Mouse (Mus musculus) testis, postnatal 10 days (tissue): ENCODE measurements at regions not wholly inside any gene's neighbourhood (a gene's known extent, or its start where the extent isn't known, plus 50 kb on each side); places are given as distances from the start of the nearest gene placed in this dataset.
"Not testable (repeated sequence)": the region's sequence is repeated elsewhere in the genome, so short reads cannot be mapped to it uniquely, and the experiment has no call there.

Experiments used
- DNase-seq: peaks from one replicate; pipeline ENCODE4 v3.0.0; 2021; ENCODE audit warnings: low spot score

DNA sequence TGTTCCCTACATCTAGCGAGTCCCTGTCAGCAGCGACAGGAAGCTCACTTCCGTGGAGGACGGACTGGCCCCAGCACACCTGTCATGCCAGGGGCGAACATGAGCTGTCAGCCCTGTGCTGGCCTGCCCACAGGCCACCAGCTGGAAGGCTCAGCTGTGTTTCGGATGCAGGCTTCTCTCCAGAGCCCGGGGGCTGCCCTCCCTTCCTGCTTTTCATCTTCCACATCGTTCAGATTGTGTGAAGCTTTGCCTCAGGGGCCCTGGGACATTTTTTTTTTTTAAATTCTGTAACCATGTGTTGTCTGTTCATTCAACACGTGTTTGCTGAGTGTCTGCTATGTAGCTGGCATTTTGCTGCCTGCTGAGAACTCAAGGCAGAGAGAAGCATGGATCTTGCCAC lies 167.2 kb downstream of the Csl start:
- no peak for DNase-seq

- DNase-seq, result no peak
Measured at GRCm38 (mm10) chr10:99595659-99596058, 163.8 kb downstream of the Csl start.

DNA sequence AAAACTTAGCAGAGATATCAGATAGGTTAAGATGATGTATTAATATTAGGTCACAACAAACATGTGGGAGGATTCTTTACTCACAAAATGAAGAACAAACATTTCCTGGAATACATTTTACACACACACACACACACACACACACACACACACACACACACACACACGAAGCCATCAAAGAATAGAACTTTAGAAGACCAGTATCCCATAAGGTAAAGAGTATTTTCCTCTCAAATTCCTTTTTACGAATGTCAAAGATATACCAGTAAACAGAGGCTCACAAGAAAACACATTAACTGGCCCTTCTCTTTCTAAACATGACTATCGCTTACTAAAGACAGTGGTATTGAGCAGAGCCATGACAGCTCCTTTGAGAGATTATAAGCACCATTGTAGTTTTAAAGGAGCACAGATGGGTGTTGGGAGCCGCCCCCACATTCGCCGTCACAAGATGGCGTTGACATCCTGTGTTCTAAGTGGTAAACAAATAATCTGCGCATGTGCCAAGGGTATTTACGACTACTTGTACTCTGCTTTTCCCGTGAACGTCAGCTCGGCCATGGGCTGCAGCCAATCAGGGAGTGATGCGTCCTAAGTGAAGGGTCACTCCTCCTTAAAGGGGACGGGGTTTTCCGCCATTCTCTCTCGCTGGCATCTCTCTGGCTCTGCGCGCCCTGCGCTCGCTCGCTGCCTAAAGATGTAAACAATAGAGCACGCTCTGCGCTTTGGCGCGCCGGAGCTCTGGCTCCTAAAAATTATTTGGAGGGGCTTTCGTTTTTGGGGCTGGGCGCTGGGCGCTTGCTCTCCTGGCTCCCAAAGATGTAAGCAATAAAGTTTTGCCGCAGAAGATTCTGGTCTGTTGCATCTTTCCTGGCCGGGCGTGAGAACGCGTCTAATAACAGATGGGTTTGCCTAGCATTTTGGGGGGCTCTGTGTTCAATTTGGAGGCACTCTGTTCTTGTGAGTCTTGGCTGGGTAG lies 160.0 kb downstream of the Csl start:
- DNase-seq, result not testable (repeated sequence)

- no peak for DNase-seq
Measured at GRCm38 (mm10) chr10:99602331-99602730, 157.1 kb downstream of the Csl start.

GRCm38 (mm10) chr10:99604172-99604571 lies 155.3 kb downstream of the Csl start:
- no peak for DNase-seq

DNA sequence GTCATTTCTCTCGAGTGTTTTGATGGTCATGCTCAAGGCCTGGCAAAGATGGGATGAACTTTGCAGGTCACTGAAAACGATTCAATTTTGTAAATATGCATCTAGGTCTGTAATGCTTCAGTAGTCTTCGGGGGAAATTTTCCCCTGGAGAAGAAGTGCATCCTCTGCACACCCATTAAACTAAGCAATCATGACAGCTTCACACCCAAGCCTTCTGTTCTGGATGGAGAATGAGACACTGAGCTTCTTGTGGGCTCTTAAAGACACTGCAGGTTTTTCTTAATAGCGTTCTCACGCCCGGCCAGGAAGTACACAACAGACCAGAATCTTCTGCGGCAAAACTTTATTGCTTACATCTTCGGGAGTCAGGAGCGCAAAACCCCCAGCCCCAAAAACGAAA lies 151.0 kb downstream of the Csl start:
- no peak for DNase-seq

DNA sequence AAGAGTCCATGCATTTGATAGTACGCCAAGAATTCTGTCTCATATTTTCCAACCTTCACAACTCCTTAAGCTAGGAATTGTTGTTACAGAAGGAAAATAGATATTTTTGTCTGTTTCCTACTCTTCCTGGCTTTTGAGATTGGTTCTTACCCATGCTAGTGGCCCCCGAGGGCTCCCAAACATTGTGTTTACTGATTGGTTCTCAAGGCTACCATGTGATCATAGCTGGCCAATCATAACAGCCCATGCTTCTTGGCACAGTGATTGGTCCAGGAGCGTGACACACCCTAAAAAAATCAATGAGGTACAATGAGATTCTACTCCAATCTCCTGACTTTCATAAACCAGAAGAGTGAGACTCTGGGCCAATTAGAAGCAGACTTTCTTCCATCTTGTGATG lies 150.0 kb downstream of the Csl start:
- no peak for DNase-seq

GRCm38 (mm10) chr10:99610890-99611289 lies 148.6 kb downstream of the Csl start:
- no peak for DNase-seq

GRCm38 (mm10) chr10:99614392-99615249 lies 144.8 kb downstream of the Csl start:
- no peak for DNase-seq

DNA sequence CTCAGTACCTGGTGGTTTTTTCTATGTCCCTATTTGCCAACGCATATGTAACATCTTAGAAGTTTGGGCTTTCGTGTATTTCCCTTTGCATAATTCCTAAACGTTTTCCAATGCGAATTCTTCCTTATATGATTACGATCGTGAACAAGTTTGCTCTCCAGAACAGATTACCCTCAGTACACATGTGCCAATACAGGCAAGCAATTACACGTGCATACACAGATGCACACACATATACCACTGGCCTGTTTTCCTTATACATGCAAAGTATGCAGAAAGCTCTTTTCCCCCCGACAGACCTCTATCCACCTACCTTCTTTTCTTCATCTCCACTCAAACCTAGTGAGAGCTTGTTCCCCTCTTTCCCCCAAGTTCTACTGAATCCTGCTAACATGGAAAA lies 144.1 kb downstream of the Csl start:
- no peak for DNase-seq

DNA sequence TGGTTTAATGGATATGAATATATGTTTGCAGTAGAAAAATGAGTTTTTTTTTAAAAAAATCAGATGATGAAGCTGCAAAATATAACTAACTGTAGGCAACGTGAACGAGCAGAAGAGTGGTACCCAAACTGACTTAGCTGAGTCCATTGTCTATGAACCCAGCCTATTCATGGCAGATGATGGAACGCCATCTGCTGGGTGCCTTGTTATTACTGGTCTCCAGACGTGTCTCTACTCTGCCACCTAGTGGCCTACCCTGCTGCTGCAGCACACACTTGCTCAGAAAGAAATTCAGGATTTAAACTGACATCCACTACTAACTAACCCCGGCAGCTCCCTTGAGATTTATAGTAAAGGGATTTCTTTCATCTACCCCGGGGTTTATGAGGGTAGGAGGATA lies 143.7 kb downstream of the Csl start:
- DNase-seq, result peak; percentile 93

DNA sequence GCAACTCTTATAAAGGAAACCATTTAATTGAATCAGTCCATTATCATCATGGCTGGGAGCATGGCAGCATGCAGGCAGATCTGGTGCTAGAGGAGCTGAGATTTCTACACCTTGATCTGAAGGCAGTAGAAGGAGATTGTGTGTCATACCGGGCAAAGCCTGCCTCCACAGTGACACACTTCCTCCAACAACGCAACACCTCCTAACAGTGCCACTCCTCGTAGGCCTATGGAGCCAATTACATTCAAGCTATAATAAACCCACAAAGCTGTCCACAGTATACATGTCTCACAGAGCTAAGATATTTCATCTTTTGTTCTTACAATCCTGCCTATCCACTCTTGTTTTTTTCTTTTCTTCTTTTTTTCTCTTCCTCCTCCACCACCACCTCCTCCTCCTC lies 141.8 kb downstream of the Csl start:
- DNase-seq, result no peak

DNA sequence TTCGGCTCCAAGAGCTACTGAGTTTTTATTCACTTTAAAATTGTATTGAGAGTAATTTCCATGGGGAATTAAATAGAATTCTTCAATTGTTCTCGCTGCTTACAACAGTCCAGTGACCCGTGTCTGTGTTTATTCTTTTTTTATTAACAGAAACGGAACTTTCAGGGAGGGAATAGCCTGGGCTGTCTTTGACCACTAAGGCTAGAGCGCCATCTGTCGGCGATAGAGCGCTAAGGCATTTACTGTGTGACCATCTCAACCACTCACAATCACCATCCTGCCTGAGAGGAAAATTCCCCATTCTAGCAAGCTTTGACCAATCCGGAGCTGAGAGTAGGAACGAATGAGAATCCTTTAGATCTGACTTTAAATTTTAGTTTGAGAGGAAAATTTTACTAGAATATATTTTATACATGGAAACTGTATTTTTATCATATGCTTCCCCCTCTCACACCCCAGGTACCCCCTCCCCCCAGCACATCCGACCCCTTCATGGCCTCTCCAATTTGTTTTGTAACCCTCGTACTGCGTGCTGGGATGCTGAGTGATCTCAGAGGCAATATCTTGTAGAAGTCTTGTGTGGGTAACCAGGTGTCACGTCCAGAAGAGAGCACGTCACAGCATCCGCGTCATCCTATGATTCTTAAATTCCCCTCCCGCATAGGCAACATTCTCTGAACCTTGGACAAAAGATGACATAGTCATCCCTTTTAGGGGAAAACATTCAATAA lies 139.9 kb downstream of the Csl start:
- DNase-seq, result peak; percentile 83

DNA sequence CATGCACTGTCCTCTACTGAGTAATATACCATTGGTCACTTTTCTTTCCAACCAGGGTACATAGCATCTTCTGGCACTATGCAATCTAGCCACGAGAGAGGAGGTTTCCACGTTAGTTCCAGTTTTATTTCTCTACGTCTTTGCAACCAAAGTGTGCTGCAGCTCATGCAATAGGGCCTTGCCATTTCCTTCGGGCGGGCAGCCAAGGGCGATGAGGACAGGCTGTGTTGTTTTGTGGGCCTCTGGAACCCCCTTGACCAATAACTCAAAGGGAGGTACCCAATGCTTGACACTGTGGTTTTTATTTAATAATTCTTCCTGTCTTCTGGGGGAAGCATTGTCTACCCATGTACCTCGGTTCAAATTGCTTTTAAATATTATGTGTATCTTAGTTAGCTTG lies 139.0 kb downstream of the Csl start:
- DNase-seq, result no peak

DNA sequence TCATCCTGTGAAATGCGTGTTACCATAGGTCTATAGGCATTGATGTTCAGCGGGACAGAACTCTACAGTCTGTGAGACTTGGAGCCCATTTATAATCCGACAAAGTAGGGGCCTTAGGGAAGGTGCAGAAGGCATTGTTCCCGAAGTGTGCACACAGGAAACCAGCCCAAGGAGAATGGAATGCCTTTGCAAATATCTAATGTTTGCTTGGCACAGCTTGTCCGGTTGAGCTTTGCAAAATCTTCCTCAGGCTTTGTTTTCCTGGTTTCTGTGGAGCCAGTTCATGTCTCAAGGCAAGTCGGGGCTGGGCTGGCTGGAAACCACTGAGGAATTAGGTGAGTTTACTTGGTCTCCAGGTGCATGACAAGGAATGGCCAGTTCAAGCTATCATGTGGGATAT lies 132.1 kb downstream of the Csl start:
- DNase-seq, result no peak

GRCm38 (mm10) chr10:99632250-99632985 lies 127.0 kb downstream of the Csl start:
- DNase-seq, result no peak

- no peak for DNase-seq
Measured at GRCm38 (mm10) chr10:99635796-99636195, 123.7 kb downstream of the Csl start.

DNA sequence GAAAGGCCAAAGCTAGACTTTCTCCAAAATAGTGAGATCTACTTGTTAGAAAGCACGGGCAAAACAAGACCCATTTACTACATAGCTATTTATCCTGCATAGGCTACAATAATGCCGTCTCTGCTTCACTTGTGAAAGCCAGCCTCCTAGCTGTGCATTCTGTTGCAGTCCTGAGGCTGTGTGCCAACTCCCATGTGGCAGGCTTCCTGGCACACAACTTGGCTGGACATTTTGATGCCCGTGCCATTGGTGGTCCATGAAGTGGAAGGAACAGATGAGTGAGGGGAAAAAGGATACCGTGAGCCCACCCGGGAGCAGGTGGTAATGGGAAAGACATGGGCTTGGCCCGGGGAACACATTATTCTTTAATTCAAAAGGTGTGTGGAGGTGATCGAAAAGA lies 120.4 kb downstream of the Csl start:
- no peak for DNase-seq

GRCm38 (mm10) chr10:99639469-99639868 lies 120.0 kb downstream of the Csl start:
- no peak for DNase-seq

DNA sequence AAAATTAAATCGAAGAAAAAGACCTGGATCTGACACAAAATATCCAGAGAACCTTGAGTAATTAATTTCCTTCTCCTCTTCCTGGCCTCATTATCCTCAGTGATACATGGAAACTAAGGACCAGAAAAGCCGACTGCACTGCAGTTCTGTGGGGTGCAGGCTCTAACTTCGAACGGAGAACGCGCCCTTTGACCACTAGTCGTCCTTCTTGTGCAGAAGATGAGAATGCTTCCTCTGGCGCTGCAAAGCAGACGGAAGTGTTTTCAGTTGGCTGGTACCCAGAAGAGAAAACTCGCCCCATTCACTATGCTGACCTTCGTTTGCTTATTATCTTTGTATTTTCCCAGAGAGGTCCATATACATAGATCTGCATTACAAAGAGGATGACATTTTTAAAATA lies 117.7 kb downstream of the Csl start:
- DNase-seq, result peak; percentile 71

DNA sequence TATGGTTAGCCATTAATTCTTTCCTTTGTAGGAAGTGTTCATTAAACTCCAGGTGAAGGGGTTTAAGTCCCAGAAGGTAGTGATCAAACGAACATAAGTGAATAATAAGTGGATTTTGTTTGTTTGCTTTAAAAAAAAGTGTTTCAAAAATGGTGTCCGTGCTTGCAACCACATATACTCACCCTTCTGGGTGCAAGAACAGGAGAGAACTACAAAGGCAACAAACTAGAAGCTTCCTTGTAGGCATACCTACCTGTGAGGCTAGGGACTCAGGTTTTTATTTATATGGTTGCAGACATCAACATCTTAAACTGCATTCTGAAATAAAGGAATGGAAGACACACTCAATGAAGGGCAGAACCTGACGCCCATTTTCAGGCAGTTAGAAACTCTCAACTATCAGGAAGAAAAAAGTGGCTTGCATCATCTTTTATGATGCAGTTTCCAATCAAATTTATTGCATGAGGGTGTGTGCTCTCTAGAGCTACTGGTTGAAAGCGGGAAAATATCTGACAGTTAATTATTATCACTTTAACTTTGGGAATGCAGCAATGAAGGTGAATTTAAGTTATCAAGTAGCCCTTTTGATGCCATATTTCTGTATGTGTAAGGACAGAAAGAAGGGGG lies 117.1 kb downstream of the Csl start:
- no peak for DNase-seq
